Mouse (Mus musculus) c-Kit-positive CD71-positive TER-119-positive erythroid progenitor cells, embryonic 14.5 days (primary cell): ENCODE measurements at regions not wholly inside any gene's neighbourhood (a gene's known extent, or its start where the extent isn't known, plus 50 kb on each side); places are given as distances from the start of the nearest gene placed in this dataset.
A peak's percentile ranks its signal among the peaks of the same experiment; 100 is the strongest.
"Not testable (repeated sequence)": the region's sequence is repeated elsewhere in the genome, so short reads cannot be mapped to it uniquely, and the experiment has no call there.

Source experiments
- DNase-seq: peaks from one replicate; pipeline ENCODE4 v3.0.0-alpha.2; 2013; ENCODE audit warnings: low spot score

DNA sequence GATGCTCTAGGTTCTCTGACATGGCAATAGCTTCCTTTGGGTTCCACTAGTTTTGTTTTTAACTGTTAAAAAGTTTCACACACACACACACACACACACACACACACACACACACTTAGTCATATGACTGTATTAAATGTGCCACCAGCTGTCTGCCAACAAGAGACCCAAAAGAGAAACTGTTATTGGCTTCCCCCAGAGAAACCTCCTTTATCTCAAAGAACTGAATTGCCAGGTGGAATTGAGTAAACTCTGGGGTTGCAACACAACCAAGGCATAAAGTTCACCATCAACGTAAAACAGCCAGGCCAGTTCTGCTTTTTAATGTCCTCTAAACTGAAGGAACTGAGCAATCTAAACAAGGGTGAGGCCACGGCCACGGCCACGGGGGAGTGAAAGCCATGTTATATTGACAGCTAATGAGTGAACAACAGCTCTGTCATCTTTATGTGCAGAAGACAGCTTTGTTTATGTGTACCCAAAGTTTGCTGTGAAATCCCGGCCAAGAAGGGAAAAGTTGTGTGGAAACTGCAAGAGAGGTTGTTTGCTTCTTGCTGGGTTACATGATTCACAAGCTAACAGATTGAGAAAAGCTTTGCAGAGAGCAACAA, 69.3 kb downstream of the Btg1 start:
- no peak for DNase-seq

DNA sequence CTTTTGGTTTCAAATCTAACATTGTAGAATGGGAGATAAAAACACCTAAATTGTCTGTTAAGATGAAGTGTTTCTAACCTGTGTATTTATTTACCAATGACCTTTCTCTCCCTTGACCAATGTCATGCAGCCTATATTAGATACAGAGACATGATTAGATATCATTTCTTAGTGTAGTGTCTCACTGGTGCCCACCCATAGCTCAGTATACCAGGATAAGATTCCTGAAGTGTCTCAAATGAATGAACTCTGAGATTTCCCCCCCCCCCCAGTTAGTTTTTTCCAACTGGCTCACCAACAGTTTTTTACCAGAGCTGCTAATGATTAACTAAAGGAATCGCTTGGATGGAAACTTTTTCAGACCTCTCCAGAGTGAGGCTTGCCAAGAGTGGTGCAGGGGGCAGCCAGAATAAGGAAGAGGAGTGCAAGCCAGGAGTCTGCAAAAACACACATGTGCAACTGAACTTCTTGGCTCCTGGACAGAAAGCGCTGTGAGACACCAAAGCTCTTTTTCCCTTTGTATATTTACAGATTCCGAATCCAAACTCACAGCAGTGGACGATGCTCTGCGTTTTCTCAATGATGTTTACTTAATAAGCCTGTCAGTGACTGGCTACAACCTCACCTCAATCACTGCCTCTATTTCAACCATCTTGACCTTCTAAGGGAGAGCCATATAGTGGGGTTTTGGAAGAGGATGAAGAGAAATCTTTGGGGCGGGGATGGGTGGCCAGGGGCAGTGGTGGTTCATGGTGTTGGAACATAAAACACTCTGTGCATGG, 70.0 kb downstream of the Btg1 start:
- no peak for DNase-seq

DNA sequence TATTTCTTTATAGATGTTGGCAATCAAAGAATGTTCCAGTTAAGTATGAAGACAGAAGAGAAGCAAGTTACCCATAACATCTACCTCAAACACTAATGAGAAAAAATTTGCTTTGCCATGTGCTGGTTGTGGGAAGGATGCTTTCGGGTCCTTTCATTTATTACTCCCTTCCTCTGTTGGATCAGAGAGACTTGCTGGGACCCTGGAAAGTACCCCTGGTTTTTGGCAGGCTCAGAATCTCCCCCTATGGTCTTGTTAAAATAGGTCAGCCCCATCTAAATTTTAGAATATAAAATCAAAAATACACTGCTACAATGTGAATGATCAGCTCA, 70.6 kb downstream of the Btg1 start:
- DNase-seq, result no peak

DNA sequence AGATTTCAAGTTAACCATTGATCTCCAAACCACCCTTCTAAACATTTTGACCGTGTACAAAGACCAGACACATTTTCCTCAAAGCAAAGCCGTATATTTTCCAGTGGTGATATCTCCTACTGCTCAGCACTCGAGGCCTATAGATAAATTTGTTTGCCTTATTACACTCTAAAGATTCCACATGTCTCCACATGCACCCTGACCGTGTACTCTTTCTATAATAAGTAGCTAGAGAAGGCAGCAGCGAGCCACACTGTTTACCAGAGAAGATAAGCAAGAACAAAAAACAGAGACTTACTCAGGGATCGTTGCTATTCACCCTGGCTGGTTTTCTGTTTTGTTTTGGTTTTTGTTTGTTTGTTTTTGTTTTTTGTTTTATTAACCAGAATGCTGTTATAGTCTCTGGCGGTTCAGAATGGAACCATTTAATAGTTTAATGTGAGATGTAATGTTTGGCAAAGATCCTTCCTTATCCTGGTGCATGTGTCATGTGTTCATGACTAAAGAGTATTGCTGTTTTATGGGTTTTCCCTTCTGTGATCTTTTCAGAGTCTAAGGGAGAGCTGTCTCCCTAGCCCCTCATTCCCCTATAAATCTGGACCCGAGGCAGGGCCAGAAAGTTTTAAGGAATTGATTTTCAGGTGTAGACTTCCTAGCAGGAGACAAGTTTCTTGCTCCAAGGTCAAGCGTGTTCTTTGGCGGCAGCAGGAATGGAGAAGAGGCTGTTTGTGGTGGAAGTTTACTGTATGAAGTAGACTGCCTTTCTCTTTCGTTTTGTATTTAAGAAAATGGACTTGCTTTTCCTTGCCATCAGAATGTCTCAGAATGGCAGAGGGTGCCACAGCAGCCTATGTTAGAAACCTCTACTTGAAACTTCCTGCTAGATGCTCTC, 73.4 kb downstream of the Btg1 start:
- DNase-seq, result no peak

- no peak for DNase-seq
Observed at GRCm38 (mm10) chr10:96690868-96691302, 74.1 kb downstream of the Btg1 start.

GRCm38 (mm10) chr10:96691319-96691870, 74.6 kb downstream of the Btg1 start:
- DNase-seq, result no peak

DNA sequence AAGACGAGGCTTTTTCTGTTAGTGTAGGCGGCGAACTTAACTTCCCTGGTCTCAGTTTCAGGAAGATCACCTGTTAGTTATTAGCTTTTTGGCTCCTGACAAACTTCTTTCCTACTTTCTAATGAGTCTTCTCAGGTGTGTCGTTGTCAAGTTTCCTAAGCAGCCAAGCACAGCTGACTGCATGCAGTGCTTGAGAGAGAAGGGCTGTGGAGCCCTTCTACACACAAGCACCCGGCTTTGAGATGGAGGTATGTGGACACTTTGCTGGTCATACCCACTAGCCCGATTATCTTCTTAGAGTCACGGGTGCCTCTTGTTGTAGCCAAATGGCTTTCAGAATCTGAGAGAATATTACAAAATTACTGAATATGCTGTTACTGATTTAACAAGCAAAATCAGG, 76.0 kb downstream of the Btg1 start:
- DNase-seq, result no peak

DNA sequence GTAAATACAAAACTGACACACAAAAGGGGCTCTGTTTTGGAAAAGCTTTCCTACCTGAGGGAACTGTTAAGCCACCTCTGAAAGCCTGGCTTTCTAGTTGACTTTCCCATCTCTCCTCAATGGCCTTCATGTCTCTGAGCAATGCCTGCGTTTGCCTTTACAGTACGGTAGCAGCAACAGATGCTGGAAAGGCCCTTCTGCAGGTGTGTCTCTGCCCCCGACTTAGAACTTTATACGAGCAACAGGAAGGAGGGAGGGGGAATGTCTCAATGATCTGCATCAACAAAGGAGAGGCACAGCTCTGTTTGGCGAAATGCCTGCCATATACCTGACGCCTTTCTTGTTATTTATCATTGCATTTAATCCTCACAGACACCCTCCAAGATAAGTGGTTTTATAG, 77.0 kb downstream of the Btg1 start:
- DNase-seq, result no peak

- no peak for DNase-seq
Observed at GRCm38 (mm10) chr10:96696571-96696970, 79.8 kb downstream of the Btg1 start.

- DNase-seq, result no peak
Observed at GRCm38 (mm10) chr10:96697781-96698180, 81.0 kb downstream of the Btg1 start.

- no peak for DNase-seq
Observed at GRCm38 (mm10) chr10:96706656-96707055, 89.8 kb downstream of the Btg1 start.

GRCm38 (mm10) chr10:96708471-96708870, 91.7 kb downstream of the Btg1 start:
- no peak for DNase-seq

DNA sequence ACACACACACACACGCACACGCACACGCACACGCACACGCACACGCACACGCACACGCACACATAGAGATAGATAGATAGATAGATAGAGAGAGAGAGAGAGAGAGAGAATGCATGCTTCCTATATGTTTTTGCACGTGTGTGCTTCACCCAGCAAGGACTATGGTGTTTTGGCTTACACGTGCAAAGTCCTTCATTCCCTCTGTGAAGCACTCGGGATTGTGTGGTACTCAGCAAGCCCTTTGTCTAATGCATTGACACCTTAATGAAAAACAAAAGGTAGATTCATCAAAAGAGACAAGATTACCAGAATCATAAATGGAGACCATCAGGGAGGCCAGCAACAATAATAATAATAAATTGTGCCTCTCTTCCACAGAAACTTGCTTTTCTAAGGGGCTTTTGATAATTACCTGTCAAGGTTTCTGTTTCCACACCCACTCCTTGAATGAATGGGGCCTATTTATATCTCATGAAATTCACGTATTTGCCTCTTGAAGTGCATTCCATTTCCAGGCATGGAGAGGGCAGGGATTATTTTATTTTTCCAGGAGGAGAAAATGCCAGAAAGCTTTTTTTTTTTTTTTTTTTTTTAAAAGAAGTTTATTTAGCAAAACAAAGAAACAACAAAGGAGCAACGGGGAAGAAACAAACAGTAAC, 93.0 kb downstream of the Btg1 start:
- DNase-seq, result no peak

GRCm38 (mm10) chr10:96711993-96712392, 95.2 kb downstream of the Btg1 start:
- DNase-seq, result no peak

- DNase-seq, result no peak
Observed at GRCm38 (mm10) chr10:96714702-96715101, 97.9 kb downstream of the Btg1 start.

GRCm38 (mm10) chr10:96717281-96717680, 100.5 kb downstream of the Btg1 start:
- DNase-seq, result no peak

DNA sequence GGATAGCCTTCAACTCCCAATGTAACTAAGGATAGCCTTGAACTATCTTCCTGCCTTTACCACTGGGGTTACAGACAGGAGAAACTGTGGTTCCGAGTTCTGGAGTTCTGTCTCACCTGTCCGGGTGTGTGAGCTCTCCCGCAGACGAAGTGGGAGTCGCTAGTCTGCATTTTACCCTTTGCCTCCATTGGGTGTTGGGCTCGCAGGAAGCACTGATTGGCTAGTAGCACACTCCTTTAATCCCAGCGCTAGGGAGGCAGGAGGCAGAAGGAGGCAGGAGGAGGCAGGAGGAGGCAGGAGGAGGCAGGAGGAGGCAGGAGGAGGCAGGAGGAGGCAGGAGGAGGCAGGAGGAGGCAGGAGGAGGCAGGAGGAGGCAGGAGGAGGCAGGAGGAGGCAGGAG, 101.9 kb downstream of the Btg1 start:
- DNase-seq, result not testable (repeated sequence)

GRCm38 (mm10) chr10:96720281-96720711, 103.5 kb downstream of the Btg1 start:
- no peak for DNase-seq

- DNase-seq, result no peak
Observed at GRCm38 (mm10) chr10:96720956-96721688, 104.3 kb downstream of the Btg1 start.

GRCm38 (mm10) chr10:96722491-96722890, 105.7 kb downstream of the Btg1 start:
- DNase-seq, result peak; percentile 18

GRCm38 (mm10) chr10:96723071-96723470, 106.3 kb downstream of the Btg1 start:
- DNase-seq, result no peak
